Mouse (Mus musculus) large intestine, adult 2 months (tissue): ENCODE measurements around the gene Kras. TPM values are rescaled to one million over a fixed set of nuclear protein-coding genes. Genes with fewer than 3 reads are reported as not detected.

Experiments
- DNase-seq: peaks from one replicate; pipeline ENCODE4 v3.0.0-alpha.2; 2012; ENCODE audit warnings: low read depth, low spot score
- WGBS: fragments of 180-500 bp; shearing (Covaris S2); methylation state at CpG from one replicate; pipeline ENCODE4 v1.1.7; 2018; 5-methylcytosine and 5-hydroxymethylcytosine counted together
- polyA plus RNA-seq: library from polyadenylated mRNA; depleted of rRNA; stranded (reverse); fragments of >200 nt; gene quantifications from 2 replicates; pipeline ENCODE4 v1.2.3, GENCODE M21; 2012

Gene Kras
- polyA plus RNA-seq, 1 experiment, result 35.9 TPM

- 17% methylated on average over 16 of the region's 16 CpGs for WGBS
- DNase-seq, result no peak
These were observed 781 bp upstream of the Kras start for GRCm38 (mm10) chr6:145250820-145251219.

GRCm38 (mm10) chr6:145249291-145250184 is 501 bp downstream of the Kras start:
- under 1% methylated on average over 119 of the region's 124 CpGs for WGBS
- DNase-seq, result no peak

- no peak for DNase-seq
- WGBS, result 43% methylated on average over 3 of the region's 3 CpGs
These were observed 2.2 kb downstream of the Kras start for GRCm38 (mm10) chr6:145247886-145248285.

GRCm38 (mm10) chr6:145246841-145247240 is 3.2 kb downstream of the Kras start:
- no peak for DNase-seq
- 53% methylated on average over 5 of the region's 5 CpGs for WGBS

- 30% methylated on average over 1 of the region's 1 CpGs for WGBS
- no peak for DNase-seq
These were observed 7.5 kb downstream of the Kras start for GRCm38 (mm10) chr6:145242521-145242920.

- DNase-seq, result no peak
- 79% methylated on average over 6 of the region's 6 CpGs for WGBS
These were observed 9.8 kb downstream of the Kras start for GRCm38 (mm10) chr6:145240285-145240684.

GRCm38 (mm10) chr6:145237148-145237547 is 12.9 kb downstream of the Kras start:
- no peak for DNase-seq
- WGBS, result 64% methylated on average over 4 of the region's 4 CpGs

- no peak for DNase-seq
- 81% methylated on average over 6 of the region's 6 CpGs for WGBS
These were observed 14.7 kb downstream of the Kras start for GRCm38 (mm10) chr6:145235367-145235766.

- 90% methylated on average over 1 of the region's 1 CpGs for WGBS
- DNase-seq, result no peak
These were observed 15.6 kb downstream of the Kras start for GRCm38 (mm10) chr6:145234391-145234790.

GRCm38 (mm10) chr6:145226296-145226695 is 23.7 kb downstream of the Kras start:
- DNase-seq, result no peak
- 80% methylated on average over 3 of the region's 3 CpGs for WGBS

- no peak for DNase-seq
- 91% methylated on average over 6 of the region's 6 CpGs for WGBS
These were observed 25.8 kb downstream of the Kras start for GRCm38 (mm10) chr6:145224246-145224645.

GRCm38 (mm10) chr6:145215826-145216225 is 34.2 kb downstream of the Kras start:
- DNase-seq, result no peak
- WGBS, result 84% methylated on average over 3 of the region's 3 CpGs

GRCm38 (mm10) chr6:145213916-145214315 is 36.1 kb downstream of the Kras start:
- no peak for DNase-seq
- 75% methylated on average over 2 of the region's 2 CpGs for WGBS

- under 1% methylated on average over 21 of the region's 21 CpGs for WGBS
- no peak for DNase-seq
These were observed 38.4 kb downstream of the Kras start for GRCm38 (mm10) chr6:145211376-145212305.

GRCm38 (mm10) chr6:145210816-145211338 is 39.2 kb downstream of the Kras start, which contains the start of the genes Casc1 and Etfrf1:
TSS of gene Casc1 (minus strand) at chr6:145211005.
TSS of gene Etfrf1 (plus strand) at chr6:145211134.
- WGBS, result under 1% methylated on average over 36 of the region's 36 CpGs
- DNase-seq, result peak; percentile 100

- no peak for DNase-seq
- WGBS, result 24% methylated on average over 8 of the region's 8 CpGs
These were observed 39.9 kb downstream of the Kras start for GRCm38 (mm10) chr6:145210056-145210680.

- no peak for DNase-seq
- 87% methylated on average over 10 of the region's 10 CpGs for WGBS
These were observed 44.9 kb downstream of the Kras start for GRCm38 (mm10) chr6:145205142-145205541.

- DNase-seq, result no peak
- 49% methylated on average over 6 of the region's 6 CpGs for WGBS
These were observed 45.6 kb downstream of the Kras start for GRCm38 (mm10) chr6:145204440-145204839.

- WGBS, result 66% methylated on average over 13 of the region's 13 CpGs
- DNase-seq, result no peak
These were observed 47.5 kb downstream of the Kras start for GRCm38 (mm10) chr6:145202432-145203125.
